Mouse (Mus musculus): Measurements from ENCODE around the gene Gm17018. TPM values are rescaled to one million over a fixed set of nuclear protein-coding genes. Genes with fewer than 3 reads are reported as not detected.

Gene Gm17018
- total and polyA plus RNA-seq, 2 experiments from 2014 or later: 31.0 to 33.1 TPM

DNA sequence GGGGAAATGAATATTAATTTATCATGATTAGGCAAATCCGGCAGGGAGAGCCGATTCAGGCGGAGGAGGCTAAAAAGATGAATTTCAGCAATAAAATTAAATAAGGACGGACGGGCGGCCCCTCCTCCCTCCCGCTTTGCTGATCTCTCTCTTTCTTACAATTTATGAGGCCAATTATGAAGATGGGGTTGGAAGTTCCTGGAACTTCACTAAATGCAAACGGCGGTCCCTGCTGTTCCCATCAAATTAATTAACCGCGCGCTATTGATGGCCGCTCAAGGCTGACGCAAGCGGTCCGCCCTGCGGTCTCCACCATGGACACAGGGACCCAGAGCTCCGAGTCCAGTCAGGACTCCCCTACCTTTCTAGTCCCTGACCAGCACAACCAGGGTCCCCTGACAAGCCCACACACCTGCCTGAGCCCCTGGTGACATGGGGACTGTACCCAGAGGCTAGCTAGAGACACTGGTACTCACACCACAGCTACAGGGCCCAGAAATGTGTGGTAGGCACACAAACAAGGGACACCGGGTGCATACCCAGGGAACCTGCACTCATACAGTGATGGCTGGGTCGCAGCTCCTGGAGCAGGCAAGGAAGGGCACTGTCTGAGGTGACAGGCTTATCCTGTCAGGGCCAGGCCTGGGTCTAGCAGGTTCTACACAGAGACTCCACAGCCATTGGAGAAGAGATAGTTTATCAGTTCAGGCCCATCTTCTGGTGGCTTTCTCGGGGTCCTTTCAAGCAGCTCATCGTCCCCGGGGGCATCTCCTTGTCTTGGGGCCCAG, 11.1 kb upstream of the Gm17018 start:
- DNase-seq (ENCODE audit: low spot score) (no peak), ATAC-seq (ENCODE audit: insufficient read depth, low read depth) (no peak)
- TF ChIP-seq EP300 (IDR thresholded peaks at IDR 0.05; ENCODE audit: low read depth) (no peak), CTCF (IDR thresholded peaks at IDR 0.05; ENCODE audit: low read depth) (no peak)
- Histone ChIP-seq H3K9ac (replicated peaks; ENCODE audit: low read depth, low read length) (no peak overlapping the region), H3K4me2 (ENCODE audit: low read depth, low read length) (no peak overlapping the region), H3K4me1 (ENCODE audit: control insufficient read depth, insufficient read depth) (no peaks in the 10 kb centered on the region), H3K36me3 (replicated peaks; ENCODE audit: control insufficient read depth, insufficient read depth, low read length) (peaks cover 6% of the 10 kb centered on the region; the same call in 1 of the 2 replicates), H3K9me3 (replicated peaks; ENCODE audit: control insufficient read depth, low read length) (no peaks in the 10 kb centered on the region), H3K27me3 (ENCODE audit: control insufficient read depth, insufficient read depth, low read length) (peaks cover 18% of the 10 kb centered on the region), H3K27ac (ENCODE audit: low read depth) (no peak overlapping the region), H3K4me3 (ENCODE audit: low read depth, low read length) (no peak overlapping the region)
- 83% methylated on average over 23 of the region's 23 CpGs for WGBS

DNA sequence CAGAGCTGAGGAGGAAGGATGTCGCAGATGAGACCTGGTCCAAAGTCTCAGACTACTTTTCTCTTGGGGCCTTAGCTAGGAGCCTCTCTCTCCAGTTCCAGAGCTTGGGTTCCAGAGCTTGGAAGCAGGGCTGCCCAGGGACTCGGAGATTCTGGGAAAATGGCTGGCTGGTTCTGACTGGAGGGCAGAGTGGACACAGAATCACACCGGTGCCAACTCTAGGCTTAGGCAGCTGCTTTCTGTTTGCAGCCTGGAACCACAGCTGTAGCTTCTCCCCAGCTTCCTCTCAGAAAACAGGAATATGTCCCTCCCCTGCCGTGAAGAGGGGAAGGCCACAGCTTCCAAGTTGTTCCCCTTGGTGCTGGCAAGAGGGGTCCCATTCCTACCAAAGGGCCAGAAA, 10.5 kb upstream of the Gm17018 start:
- Histone ChIP-seq H3K4me3 (ENCODE audit: low read depth, low read length) (no peak overlapping the region), H3K27me3 (ENCODE audit: control insufficient read depth, insufficient read depth, low read length) (peaks cover 18% of the 10 kb centered on the region), H3K27ac (ENCODE audit: low read depth) (no peak overlapping the region), H3K4me2 (ENCODE audit: low read depth, low read length) (no peak overlapping the region), H3K4me1 (ENCODE audit: control insufficient read depth, insufficient read depth) (no peaks in the 10 kb centered on the region), H3K36me3 (replicated peaks; ENCODE audit: control insufficient read depth, insufficient read depth, low read length) (peaks cover 13% of the 10 kb centered on the region), H3K9me3 (replicated peaks; ENCODE audit: control insufficient read depth, low read length) (no peaks in the 10 kb centered on the region), H3K9ac (replicated peaks; ENCODE audit: low read depth, low read length) (no peak overlapping the region)
- no peak for TF ChIP-seq CTCF (IDR thresholded peaks at IDR 0.05; ENCODE audit: low read depth)
- 71% methylated on average over 4 of the region's 4 CpGs for WGBS
- DNase-seq (ENCODE audit: low spot score) (no peak), ATAC-seq (ENCODE audit: insufficient read depth, low read depth) (no peak)

DNA sequence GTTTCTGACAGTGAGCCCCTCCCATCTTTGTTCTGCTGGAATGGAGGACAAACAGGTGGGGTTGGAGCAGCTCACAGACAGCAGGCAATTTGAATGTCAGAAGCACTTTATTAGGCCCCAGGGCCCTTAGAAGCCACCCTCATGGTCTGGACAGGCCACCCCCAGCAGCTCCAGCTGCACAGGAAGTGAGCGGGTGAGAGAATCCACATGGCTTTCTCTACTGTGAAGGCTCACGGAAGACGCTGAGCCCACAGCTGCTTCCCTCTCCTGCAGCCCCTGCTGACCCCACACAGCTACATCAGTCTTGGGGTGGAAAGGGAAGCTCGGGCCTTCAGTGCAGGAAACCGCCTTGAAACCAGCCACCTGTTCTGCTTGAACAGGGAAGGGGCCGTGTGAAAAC, 8.2 kb upstream of the Gm17018 start:
- no peak overlapping the region for H3K4me2 ChIP-seq (ENCODE audit: low read depth, low read length)
- peaks cover 24% of the 10 kb centered on the region for H3K36me3 ChIP-seq (replicated peaks; ENCODE audit: control insufficient read depth, insufficient read depth, low read length)
- H3K9ac ChIP-seq (replicated peaks; ENCODE audit: low read depth, low read length): no peak overlapping the region
- no peak for ATAC-seq (ENCODE audit: insufficient read depth, low read depth)
- WGBS: 59% methylated on average over 6 of the region's 6 CpGs
- H3K9me3 ChIP-seq (replicated peaks; ENCODE audit: control insufficient read depth, low read length): no peaks in the 10 kb centered on the region
- no peak for DNase-seq (ENCODE audit: low spot score)
- no peak overlapping the region for H3K4me3 ChIP-seq (ENCODE audit: low read depth, low read length)
- peaks cover 2% of the 10 kb centered on the region; the same call in 1 of the 2 replicates for H3K27me3 ChIP-seq (ENCODE audit: control insufficient read depth, insufficient read depth, low read length)
- H3K27ac ChIP-seq (ENCODE audit: low read depth): no peak overlapping the region
- no peaks in the 10 kb centered on the region for H3K4me1 ChIP-seq (ENCODE audit: control insufficient read depth, insufficient read depth)
- TF ChIP-seq CTCF (IDR thresholded peaks at IDR 0.05; ENCODE audit: low read depth): no peak
- TF ChIP-seq EP300 (IDR thresholded peaks at IDR 0.05; ENCODE audit: low read depth): no peak

DNA sequence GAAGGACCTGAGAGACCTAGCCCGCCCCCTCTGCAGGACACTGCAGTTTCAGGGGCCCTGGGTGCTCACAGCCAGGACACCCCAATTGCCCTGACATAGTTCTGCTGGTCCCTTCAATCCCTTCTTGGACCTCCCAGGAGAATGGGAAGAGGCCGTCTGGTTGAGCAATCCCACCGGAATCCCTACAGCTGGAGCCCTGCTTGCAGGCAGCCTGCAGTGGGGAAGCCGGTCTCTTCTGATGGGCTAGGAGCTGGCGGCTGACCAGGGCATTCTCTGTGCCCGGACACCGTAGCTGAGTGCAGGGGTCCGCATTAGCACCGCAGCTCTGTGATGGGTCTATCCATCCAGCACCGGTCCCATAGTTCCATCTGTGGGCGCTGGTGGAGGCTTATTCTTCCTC, 6.3 kb upstream of the Gm17018 start:
- Histone ChIP-seq H3K27ac (ENCODE audit: low read depth) (no peak overlapping the region), H3K4me1 (ENCODE audit: control insufficient read depth, insufficient read depth) (no peaks in the 10 kb centered on the region), H3K27me3 (ENCODE audit: control insufficient read depth, insufficient read depth, low read length) (no peaks in the 10 kb centered on the region; the same call in 1 of the 2 replicates), H3K4me3 (ENCODE audit: low read depth, low read length) (no peak overlapping the region), H3K4me2 (ENCODE audit: low read depth, low read length) (no peak overlapping the region), H3K9ac (replicated peaks; ENCODE audit: low read depth, low read length) (no peak overlapping the region), H3K9me3 (replicated peaks; ENCODE audit: control insufficient read depth, low read length) (no peaks in the 10 kb centered on the region), H3K36me3 (replicated peaks; ENCODE audit: control insufficient read depth, insufficient read depth, low read length) (peaks cover 32% of the 10 kb centered on the region)
- TF ChIP-seq CTCF (IDR thresholded peaks at IDR 0.05; ENCODE audit: low read depth): no peak
- TF ChIP-seq EP300 (IDR thresholded peaks at IDR 0.05; ENCODE audit: low read depth): no peak
- no peak for DNase-seq (ENCODE audit: low spot score)
- 93% methylated on average over 11 of the region's 11 CpGs for WGBS
- ATAC-seq (ENCODE audit: insufficient read depth, low read depth): no peak

DNA sequence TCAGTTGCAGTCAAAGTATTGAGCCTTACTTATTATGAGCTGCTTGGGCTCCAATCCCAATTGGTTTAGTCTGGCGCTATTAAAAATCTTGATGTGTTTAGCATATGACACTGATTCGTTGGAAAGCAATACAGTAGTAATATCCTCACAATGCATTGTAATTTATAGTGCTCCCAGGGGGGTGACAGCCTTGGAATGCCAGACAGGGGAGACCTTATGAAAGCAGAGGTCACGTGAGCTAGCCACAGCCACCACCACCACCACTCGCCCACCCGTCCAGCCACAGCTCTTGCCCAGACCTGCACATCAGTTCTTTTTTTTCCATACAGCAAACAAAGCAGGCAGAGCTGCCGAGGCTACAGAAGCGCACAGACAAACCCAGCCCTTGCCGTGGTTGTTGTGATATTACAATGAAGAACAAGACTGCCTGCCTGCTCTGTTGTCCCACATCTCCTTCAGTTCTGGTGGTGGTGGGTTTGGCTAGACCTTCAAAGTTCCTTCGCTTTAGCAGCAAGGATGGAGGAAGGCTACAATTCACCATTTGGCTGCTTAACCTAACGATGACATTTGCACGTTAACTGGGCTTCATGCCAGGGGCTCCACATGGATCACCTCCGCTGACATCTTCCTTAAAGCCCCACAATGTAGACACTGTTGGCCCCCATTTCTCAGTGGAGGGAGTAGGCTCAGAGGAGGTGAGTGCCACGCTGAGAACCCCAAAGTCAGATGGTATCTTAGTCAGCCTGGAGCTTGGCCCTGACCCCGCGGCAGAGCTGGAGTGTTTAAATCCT, 5.7 kb downstream of the Gm17018 start:
- TF ChIP-seq EP300 (IDR thresholded peaks at IDR 0.05; ENCODE audit: low read depth) (no peak), CTCF (IDR thresholded peaks at IDR 0.05; ENCODE audit: low read depth) (no peak)
- ATAC-seq (ENCODE audit: insufficient read depth, low read depth) (no peak), DNase-seq (ENCODE audit: low spot score) (no peak)
- Histone ChIP-seq H3K4me2 (ENCODE audit: low read depth, low read length) (no peak overlapping the region), H3K4me3 (ENCODE audit: low read depth, low read length) (no peak overlapping the region), H3K9me3 (replicated peaks; ENCODE audit: control insufficient read depth, low read length) (no peaks in the 10 kb centered on the region), H3K27me3 (ENCODE audit: control insufficient read depth, insufficient read depth, low read length) (no peaks in the 10 kb centered on the region), H3K4me1 (ENCODE audit: control insufficient read depth, insufficient read depth) (no peaks in the 10 kb centered on the region), H3K9ac (replicated peaks; ENCODE audit: low read depth, low read length) (no peak overlapping the region), H3K27ac (ENCODE audit: low read depth) (no peak overlapping the region), H3K36me3 (replicated peaks; ENCODE audit: control insufficient read depth, insufficient read depth, low read length) (no peaks in the 10 kb centered on the region)
- 56% methylated on average over 15 of the region's 15 CpGs for WGBS
